Mouse (Mus musculus): ENCODE measurements around the gene Pbx3. TPM values are rescaled to one million over a fixed set of nuclear protein-coding genes. Genes with fewer than 3 reads are reported as not detected.

Gene Pbx3
- polyA plus RNA-seq, 1 experiment from 2014 or later, result 21.6 TPM

DNA sequence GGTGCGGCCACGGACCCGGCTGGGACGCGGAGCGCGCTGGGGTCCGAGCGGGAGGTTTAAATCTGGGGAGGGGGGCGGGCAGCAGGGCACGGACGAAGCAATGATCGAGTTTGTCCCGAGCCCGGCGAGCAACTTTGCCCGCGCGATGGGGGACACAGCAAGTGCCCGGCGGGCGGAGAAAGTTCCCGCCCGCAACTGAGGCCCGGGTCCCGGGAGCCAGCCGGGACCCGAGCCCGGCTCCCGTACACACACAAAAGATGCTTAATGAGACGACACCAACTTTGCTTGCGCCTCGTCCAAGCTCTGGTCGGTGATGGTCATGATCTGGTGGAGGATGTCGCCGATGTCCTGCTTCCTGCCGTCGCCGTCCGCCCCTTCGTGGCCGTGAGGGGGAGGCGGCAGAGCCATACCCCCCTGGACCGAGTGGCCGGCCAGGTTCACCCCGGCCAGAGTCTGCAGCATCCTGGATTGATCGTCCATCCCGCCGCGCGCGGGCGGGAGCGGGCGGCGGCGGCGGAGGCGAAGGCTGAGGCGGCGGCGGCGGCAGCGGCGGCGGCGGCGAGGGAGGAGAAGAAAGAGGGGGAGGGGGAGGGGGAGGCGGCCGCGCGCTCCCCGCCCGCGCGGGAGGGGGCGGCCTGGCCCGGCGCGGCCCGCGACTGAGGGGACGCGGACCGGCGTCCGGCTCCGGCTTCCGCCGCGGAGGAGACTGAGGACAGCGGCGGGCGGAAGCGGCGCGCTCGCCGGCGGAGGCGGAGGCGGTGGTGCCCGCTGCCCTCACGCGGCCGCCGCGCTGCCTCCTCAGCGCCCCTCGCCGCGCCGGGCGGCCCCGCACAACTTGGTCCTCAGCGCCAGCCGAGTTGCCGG lies 1.3 kb downstream of the Pbx3 start:
- ATAC-seq (ENCODE audit: insufficient number of reproducible peaks, low FRiP score, low TSS enrichment, low read depth), result peak; percentile 39

DNA sequence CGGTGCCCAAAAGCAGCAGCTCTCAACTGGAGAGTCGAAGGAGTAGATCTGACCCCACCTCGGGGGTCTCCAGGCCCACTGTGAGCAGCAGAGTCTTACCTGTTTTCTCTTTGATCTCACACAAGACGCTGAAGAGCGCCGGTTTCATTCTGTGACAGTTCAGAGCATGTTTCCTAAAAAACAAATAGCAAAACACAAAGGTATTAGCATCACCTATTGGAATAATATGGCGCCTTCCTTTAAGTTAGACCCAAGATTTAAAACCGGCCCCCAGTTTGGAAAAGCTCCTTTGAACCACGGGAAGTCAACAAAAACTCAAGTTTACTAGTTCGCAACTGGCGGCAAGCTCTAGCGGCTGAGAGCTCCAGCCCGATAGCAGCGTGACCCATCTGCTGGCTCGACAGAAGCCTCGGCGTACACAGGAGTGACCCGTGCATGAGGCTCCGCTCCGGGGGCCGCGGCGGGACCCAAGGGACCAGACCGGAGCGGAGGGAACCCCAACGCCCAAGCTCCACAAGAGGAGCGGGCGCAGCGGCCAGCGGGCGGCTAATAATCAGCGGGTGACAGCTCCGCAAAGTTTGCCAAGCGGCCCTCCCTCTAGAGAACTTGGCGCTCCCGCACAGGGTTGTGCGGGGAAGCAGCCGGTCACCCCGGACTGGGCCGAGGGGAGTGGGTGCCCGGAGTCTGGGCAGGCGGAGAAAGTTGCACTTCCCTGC lies 2.1 kb downstream of the Pbx3 start:
- Histone ChIP-seq H3K4me3 (replicated peaks) (peak overlapping the region; percentile 85), H3K27ac (replicated peaks) (peak overlapping the region; percentile 95), H3K4me1 (peaks cover 26% of the 10 kb centered on the region), H3K4me2 (replicated peaks) (peak overlapping the region; percentile 96), H3K9me3 (replicated peaks) (no peaks in the 10 kb centered on the region), H3K36me3 (no peaks in the 10 kb centered on the region), H3K9ac (peak overlapping the region; percentile 73), H3K27me3 (no peaks in the 10 kb centered on the region)
- ATAC-seq (ENCODE audit: insufficient number of reproducible peaks, low FRiP score, low TSS enrichment, low read depth), result no peak
- WGBS, result 1% methylated on average over 42 of the region's 42 CpGs

More for the DNA sequence above, 1.3 kb downstream of the Pbx3 start:
- Histone ChIP-seq H3K27ac (replicated peaks) (peak overlapping the region; percentile 95), H3K9ac (peak overlapping the region; percentile 73), H3K27me3 (no peaks in the 10 kb centered on the region), H3K4me1 (peaks cover 26% of the 10 kb centered on the region), H3K36me3 (no peaks in the 10 kb centered on the region), H3K9me3 (replicated peaks) (no peaks in the 10 kb centered on the region), H3K4me3 (replicated peaks) (peak overlapping the region; percentile 85), H3K4me2 (replicated peaks) (peak overlapping the region; percentile 96)
- WGBS, result under 1% methylated on average over 68 of the region's 118 CpGs

DNA sequence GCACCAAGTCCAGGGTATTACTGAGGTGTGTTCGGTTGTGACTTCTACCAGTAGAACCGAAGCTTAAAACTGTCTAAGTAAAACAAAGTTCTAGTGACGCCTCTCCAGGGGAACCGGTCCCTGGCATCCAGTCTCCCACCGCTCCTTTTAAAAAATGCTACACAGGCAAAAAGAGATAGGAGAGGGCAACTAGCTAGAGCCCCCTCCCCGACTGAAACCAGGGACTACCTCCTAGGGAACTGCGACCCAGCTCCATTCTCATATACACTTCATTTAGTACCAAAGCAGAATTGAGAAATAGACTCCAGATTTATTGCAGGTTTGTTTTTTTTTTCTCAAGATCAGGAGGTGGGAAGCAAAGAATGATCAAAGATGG lies 2.6 kb downstream of the Pbx3 start:
- Histone ChIP-seq H3K9ac (peak overlapping the region; percentile 73; the same call in 1 of the 2 replicates), H3K4me3 (replicated peaks) (peak overlapping the region; percentile 85), H3K27ac (replicated peaks) (no peak overlapping the region), H3K4me2 (replicated peaks) (peak overlapping the region; percentile 96), H3K9me3 (replicated peaks) (no peaks in the 10 kb centered on the region), H3K4me1 (peaks cover 26% of the 10 kb centered on the region), H3K27me3 (no peaks in the 10 kb centered on the region), H3K36me3 (no peaks in the 10 kb centered on the region)
- ATAC-seq (ENCODE audit: insufficient number of reproducible peaks, low FRiP score, low TSS enrichment, low read depth), result no peak
- 17% methylated on average over 7 of the region's 7 CpGs for WGBS

DNA sequence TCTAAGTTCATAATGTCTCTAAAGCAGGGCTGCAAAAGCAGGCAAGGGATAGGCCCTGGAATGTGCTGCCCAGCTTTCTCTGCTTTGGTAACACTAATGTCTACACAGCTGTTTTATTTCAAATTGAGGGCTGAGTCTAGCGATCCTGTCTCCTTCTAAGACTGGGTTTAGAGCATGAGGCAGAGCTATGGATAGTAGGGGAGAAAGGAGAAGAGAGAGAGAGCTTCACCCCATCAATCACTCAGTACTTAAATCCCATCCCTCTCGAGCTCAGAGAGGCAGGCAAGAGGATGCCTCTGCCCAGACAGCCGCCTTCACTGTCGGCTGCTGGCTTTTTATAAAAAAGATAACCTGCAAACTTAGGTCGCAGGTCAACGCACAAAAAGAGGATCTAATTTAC lies 4.5 kb downstream of the Pbx3 start:
- H3K4me3 ChIP-seq (replicated peaks), result no peak overlapping the region
- H3K36me3 ChIP-seq, result no peaks in the 10 kb centered on the region
- WGBS, result 47% methylated on average over 6 of the region's 6 CpGs
- ATAC-seq (ENCODE audit: insufficient number of reproducible peaks, low FRiP score, low TSS enrichment, low read depth), result no peak
- no peaks in the 10 kb centered on the region for H3K27me3 ChIP-seq
- peaks cover 24% of the 10 kb centered on the region for H3K4me1 ChIP-seq
- no peak overlapping the region for H3K9ac ChIP-seq
- H3K9me3 ChIP-seq (replicated peaks), result no peaks in the 10 kb centered on the region
- no peak overlapping the region for H3K27ac ChIP-seq (replicated peaks)
- H3K4me2 ChIP-seq (replicated peaks), result no peak overlapping the region

DNA sequence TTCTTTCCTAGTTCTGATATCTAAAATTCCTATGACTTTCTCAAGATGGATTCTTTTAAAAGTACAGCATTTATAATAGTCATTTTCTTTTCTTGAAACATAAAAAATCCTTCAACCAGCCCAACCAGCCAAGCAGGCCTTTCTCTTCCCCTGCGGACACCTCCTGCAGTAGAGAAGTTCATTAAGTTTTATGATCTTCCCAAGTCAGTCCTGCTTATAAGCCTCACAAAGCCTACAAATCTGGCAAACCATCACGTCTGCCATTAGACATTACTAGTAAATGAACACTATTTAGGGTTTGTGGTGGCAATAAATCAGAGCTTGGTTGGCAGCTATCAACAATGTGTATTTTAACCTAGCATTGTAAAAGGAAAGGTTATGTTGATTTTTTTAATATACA lies 5.9 kb downstream of the Pbx3 start:
- no peaks in the 10 kb centered on the region for H3K27me3 ChIP-seq
- ATAC-seq (ENCODE audit: insufficient number of reproducible peaks, low FRiP score, low TSS enrichment, low read depth), result no peak
- no peak overlapping the region for H3K4me3 ChIP-seq (replicated peaks)
- 73% methylated on average over 2 of the region's 2 CpGs for WGBS
- H3K27ac ChIP-seq (replicated peaks), result no peak overlapping the region
- no peak overlapping the region for H3K9ac ChIP-seq
- H3K4me1 ChIP-seq, result peaks cover 16% of the 10 kb centered on the region
- no peak overlapping the region for H3K4me2 ChIP-seq (replicated peaks)
- no peaks in the 10 kb centered on the region for H3K36me3 ChIP-seq
- no peaks in the 10 kb centered on the region for H3K9me3 ChIP-seq (replicated peaks)

DNA sequence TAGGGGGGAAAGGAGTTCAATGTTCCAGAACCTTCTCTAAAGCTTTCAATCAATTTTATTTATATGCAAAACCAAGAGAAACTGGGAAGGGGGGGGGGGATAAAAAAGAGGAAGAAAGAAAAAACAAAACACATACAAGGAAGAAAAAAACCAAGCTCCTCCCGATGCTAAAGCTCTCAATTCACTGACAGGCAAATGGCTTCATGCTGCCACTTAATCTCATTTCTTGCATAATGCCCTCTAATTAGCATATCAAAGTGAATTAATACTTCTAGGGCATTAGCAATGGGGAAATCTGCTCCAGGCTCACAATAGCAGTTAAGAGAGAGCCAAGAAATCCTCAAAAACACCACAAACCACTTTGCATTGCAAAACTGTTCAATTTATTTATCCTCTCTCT lies 9.3 kb downstream of the Pbx3 start:
- no peak for ATAC-seq (ENCODE audit: insufficient number of reproducible peaks, low FRiP score, low TSS enrichment, low read depth)
- Histone ChIP-seq H3K27me3 (no peaks in the 10 kb centered on the region), H3K4me2 (replicated peaks) (no peak overlapping the region), H3K9ac (no peak overlapping the region), H3K36me3 (no peaks in the 10 kb centered on the region), H3K4me3 (replicated peaks) (no peak overlapping the region), H3K9me3 (replicated peaks) (no peaks in the 10 kb centered on the region), H3K27ac (replicated peaks) (no peak overlapping the region), H3K4me1 (peaks cover 15% of the 10 kb centered on the region; the same call in 1 of the 2 replicates)
- WGBS, result 10% methylated on average over 1 of the region's 1 CpGs

DNA sequence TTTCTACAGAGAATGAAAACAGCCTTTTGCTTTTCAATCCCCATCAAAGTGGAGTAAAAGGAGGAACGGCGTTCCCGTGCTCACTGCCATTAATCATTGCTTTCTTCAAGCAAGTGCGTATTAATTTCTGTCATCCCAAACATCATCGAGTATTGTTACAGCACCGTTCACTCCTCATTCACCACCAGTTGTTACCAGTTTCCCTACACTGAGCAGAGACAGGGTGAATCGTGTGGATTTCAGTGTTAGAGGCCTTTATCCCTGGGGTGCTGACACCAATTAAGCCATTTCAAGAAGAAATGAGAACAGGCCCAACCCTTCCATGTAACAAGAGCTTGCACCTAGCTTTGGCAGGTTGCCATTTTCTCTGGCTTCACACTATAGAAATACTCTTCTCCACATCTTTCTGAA lies 17.1 kb downstream of the Pbx3 start:
- ATAC-seq (ENCODE audit: insufficient number of reproducible peaks, low FRiP score, low TSS enrichment, low read depth), result peak; percentile 39; the same call in 1 of the 2 replicates

DNA sequence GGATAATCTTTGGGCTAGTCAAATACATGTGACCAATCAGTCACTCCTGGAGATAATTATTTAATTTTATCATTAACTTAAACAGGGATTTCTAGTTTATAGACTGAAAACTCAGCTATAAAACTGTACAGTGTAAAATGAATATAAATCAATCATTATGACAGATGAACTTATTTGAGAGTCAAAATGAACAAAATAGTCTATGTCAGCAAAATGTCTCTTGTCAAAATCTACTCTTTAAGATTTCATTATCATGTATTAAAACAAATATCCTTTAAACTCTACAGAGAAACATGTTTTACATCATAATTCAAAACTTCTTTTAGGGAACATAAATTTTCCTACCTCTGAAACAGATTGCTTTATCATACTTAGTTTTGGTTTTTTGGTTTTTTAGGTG lies 20.9 kb downstream of the Pbx3 start:
- no peak overlapping the region for H3K27ac ChIP-seq (replicated peaks)
- H3K27me3 ChIP-seq, result no peaks in the 10 kb centered on the region
- H3K9ac ChIP-seq, result no peak overlapping the region
- H3K4me1 ChIP-seq, result peaks cover 14% of the 10 kb centered on the region; the same call in 1 of the 2 replicates
- H3K36me3 ChIP-seq, result 0 out of 2 replicates have a peak, but pooled peaks cover 2% of the 10 kb centered on the region
- no peak overlapping the region for H3K4me3 ChIP-seq (replicated peaks)
- H3K9me3 ChIP-seq (replicated peaks), result no peaks in the 10 kb centered on the region
- no peak for ATAC-seq (ENCODE audit: insufficient number of reproducible peaks, low FRiP score, low TSS enrichment, low read depth)
- no peak overlapping the region for H3K4me2 ChIP-seq (replicated peaks)

More for the DNA sequence above, 17.1 kb downstream of the Pbx3 start:
- H3K4me2 ChIP-seq (replicated peaks), result no peak overlapping the region
- peaks cover 17% of the 10 kb centered on the region; the same call in 1 of the 2 replicates for H3K4me1 ChIP-seq
- no peaks in the 10 kb centered on the region for H3K9me3 ChIP-seq (replicated peaks)
- no peak overlapping the region for H3K9ac ChIP-seq
- 53% methylated on average over 7 of the region's 7 CpGs for WGBS
- H3K4me3 ChIP-seq (replicated peaks), result no peak overlapping the region
- no peaks in the 10 kb centered on the region for H3K36me3 ChIP-seq
- H3K27me3 ChIP-seq, result no peaks in the 10 kb centered on the region
- H3K27ac ChIP-seq (replicated peaks), result 0 out of 2 replicates have a peak overlapping the region, but pooled peaks have one; percentile 17

DNA sequence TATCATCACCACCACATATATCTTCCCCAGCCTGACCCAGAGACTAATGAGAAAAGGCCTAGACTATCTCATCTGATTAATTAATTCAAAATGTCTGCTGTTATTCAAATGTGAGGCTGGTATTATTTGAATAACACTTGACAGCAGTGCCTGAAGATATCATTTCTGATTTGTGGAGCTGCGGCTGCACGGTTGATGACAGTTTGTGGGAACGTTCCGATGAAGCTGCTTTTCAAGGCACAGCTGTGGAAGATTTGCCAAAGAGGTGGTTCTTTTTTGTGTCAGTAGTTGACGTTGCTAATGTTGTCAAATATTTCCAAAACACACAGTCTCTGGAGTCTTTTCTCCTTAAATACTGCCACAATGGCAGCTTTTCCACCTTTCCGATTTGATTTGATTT lies 25.8 kb downstream of the Pbx3 start:
- H3K4me3 ChIP-seq (replicated peaks), result no peak overlapping the region
- H3K4me1 ChIP-seq, result peaks cover 11% of the 10 kb centered on the region; the same call in 1 of the 2 replicates
- no peaks in the 10 kb centered on the region for H3K9me3 ChIP-seq (replicated peaks)
- no peak for ATAC-seq (ENCODE audit: insufficient number of reproducible peaks, low FRiP score, low TSS enrichment, low read depth)
- H3K27ac ChIP-seq (replicated peaks), result no peak overlapping the region
- H3K9ac ChIP-seq, result no peak overlapping the region
- 24% methylated on average over 6 of the region's 6 CpGs for WGBS
- H3K36me3 ChIP-seq, result 0 out of 2 replicates have a peak, but pooled peaks cover 2% of the 10 kb centered on the region
- no peak overlapping the region for H3K4me2 ChIP-seq (replicated peaks)
- no peaks in the 10 kb centered on the region for H3K27me3 ChIP-seq

DNA sequence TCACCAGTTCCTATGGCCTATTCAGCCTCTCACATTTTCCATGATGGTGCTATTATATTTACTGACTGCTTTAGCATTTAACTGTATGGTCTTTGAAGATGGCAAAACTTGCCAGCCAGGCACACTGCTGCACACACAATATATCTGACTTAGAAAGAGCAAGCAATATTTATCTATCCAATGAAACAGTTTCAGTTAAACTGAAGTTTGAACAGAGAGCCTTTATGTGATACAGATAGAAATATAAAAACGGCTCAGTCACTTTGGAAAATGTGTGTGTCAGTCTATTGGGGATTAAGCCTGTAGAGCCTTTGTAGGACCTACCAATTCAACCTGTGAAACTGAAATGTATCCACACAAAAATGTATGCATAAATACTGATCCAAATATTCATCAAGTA lies 74.3 kb downstream of the Pbx3 start:
- H3K27ac ChIP-seq (replicated peaks), result no peak overlapping the region
- H3K27me3 ChIP-seq, result no peaks in the 10 kb centered on the region
- no peak overlapping the region for H3K4me2 ChIP-seq (replicated peaks)
- no peak overlapping the region for H3K4me3 ChIP-seq (replicated peaks)
- no peak for ATAC-seq (ENCODE audit: insufficient number of reproducible peaks, low FRiP score, low TSS enrichment, low read depth)
- no peaks in the 10 kb centered on the region for H3K9me3 ChIP-seq (replicated peaks)
- H3K36me3 ChIP-seq, result no peaks in the 10 kb centered on the region
- no peak overlapping the region for H3K9ac ChIP-seq
- 69% methylated on average over 1 of the region's 1 CpGs for WGBS
- H3K4me1 ChIP-seq, result no peaks in the 10 kb centered on the region

DNA sequence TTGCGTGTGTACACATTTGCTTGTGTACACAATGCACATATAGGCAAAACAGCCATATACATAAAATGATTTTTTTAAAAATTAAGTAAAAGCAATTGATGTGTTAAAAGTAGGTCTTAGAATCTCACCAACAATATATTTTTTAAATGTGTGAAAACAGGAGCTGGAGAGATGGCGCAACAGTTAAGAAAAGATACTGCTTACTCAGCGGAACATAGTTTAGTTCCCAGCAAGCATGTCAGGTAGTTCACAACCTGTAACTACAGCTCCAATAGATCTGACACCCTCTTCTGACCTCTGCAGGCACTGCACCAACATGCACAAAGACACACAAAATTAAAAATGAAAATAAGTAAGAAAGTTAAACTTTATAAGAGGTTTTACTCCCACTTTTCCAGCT lies 74.7 kb downstream of the Pbx3 start:
- WGBS, result 93% methylated on average over 3 of the region's 3 CpGs
- Histone ChIP-seq H3K36me3 (no peaks in the 10 kb centered on the region), H3K27me3 (no peaks in the 10 kb centered on the region), H3K9ac (no peak overlapping the region), H3K4me3 (replicated peaks) (no peak overlapping the region), H3K9me3 (replicated peaks) (no peaks in the 10 kb centered on the region), H3K27ac (replicated peaks) (no peak overlapping the region), H3K4me2 (replicated peaks) (no peak overlapping the region), H3K4me1 (no peaks in the 10 kb centered on the region)
- ATAC-seq (ENCODE audit: insufficient number of reproducible peaks, low FRiP score, low TSS enrichment, low read depth), result no peak

All from embryonic facial prominence, embryonic 15.5 days (tissue).